Mouse (Mus musculus): ENCODE data around the gene Il17re. TPM values are rescaled to one million over a fixed set of nuclear protein-coding genes. Genes with fewer than 3 reads are reported as not detected.
A peak's percentile ranks its signal among the peaks of the same experiment; 100 is the strongest.

Il17re gene
- total RNA-seq, 2 experiments from 2014 or later = 0.55 to 0.66 TPM

DNA sequence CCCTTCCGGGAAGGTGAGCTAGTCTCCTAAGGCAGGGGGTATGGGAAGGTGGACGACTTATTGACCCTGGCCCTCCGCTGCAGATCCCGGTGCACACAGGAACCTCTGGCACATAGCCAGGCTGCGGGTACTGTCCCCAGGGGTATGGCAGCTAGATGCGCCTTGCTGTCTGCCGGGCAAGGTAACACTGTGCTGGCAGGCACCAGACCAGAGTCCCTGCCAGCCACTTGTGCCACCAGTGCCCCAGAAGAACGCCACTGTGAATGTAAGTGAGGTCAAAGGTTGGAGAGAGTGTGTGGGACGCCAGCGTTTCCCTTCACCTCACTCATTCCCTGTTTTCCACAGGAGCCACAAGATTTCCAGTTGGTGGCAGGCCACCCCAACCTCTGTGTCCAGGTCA, 20.6 kb downstream of the Il17re start:
- DNase-seq (ENCODE audit: extremely low spot score in 1 of 2, low spot score in 2 of 2) = no peak
- intact Hi-C loops (cut with DNase I) = no loop called here

DNA sequence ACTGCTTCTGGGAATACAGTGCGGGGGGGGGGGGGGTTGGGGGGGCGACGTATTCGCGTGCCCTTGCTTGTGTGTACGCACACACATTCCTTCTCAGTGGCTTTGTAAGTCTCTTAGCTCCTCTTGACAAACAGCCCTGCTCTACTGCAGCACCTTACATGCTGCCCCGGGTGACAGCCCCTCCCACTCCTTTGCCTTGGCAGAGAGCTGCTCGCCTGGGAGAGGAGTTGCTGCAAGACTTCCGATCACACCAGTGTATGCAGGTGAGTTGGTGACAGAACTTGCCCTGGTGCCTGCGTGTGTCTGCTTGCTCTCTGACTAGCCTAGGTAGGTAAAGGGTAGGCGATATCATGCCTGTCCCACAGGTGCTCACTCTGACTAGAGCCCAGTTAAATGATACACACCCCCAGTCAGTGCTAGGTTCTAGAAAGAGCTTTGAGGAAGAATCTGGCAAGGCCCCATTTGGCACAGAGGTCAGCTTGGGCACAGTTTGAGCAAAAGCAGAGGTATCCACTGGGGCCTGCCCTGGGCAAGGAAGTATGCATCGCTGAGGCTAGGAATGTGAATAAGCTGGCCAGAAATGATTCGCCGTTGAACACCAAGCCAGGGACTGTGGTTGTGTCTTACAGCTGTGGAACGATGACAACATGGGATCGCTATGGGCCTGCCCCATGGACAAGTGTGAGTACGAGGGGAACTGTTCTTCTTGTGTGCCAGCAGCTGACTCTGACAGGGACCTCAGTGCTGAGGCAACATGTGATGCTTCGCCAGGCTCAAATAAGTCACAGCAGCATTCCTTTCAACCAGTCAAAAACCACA, 22.5 kb downstream of the Il17re start:
- intact Hi-C loops (cut with DNase I) = no loop called here
- DNase-seq (ENCODE audit: extremely low spot score in 1 of 2, low spot score in 2 of 2) = no peak

- intact Hi-C loops (cut with DNase I) = no loop called here
- peak in 1 of 2 experiments; percentile 72 for DNase-seq (ENCODE audit: extremely low spot score in 1 of 2, low spot score in 2 of 2)
These were observed 24.3 kb downstream of the Il17re start for GRCm38 (mm10) chr6:113482477-113483099.

- intact Hi-C loops (cut with DNase I) = no loop called here
- peak; percentile 94 to 97 for DNase-seq (ENCODE audit: extremely low spot score in 1 of 2, low spot score in 2 of 2)
These were observed 24.9 kb downstream of the Il17re start, which contains the start of gene Creld1 for GRCm38 (mm10) chr6:113483100-113483615. Gene Creld1 (plus strand): TSS chr6:113483297.

- intact Hi-C loops (cut with DNase I) = no loop called here
- DNase-seq (ENCODE audit: extremely low spot score in 1 of 2, low spot score in 2 of 2) = no peak
These were observed 25.4 kb downstream of the Il17re start for GRCm38 (mm10) chr6:113483729-113484128.

DNA sequence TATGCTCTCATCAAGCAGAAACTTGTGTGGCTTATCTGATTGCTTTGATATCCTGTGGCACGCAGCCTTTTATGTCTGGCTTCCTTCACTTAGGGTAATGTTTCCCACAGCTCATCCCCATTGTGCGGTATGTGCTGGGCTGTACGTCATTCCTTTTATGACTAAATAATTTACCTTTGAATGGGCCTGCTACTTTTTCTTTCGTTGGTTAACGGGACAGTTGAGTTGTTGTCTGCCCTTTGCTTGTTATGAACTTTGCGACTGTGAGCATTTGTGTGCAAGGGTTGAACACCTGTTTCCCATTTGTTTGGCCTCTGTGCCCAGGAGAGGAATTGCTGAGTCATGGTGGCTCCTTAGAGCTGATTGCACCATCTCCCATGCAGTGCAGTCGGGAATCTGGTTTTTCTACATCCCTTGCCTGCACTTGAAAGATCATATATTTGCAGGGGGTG, 28.9 kb downstream of the Il17re start:
- DNase-seq (ENCODE audit: extremely low spot score in 1 of 2, low spot score in 2 of 2) = no peak
- intact Hi-C loops (cut with DNase I) = no loop called here

DNA sequence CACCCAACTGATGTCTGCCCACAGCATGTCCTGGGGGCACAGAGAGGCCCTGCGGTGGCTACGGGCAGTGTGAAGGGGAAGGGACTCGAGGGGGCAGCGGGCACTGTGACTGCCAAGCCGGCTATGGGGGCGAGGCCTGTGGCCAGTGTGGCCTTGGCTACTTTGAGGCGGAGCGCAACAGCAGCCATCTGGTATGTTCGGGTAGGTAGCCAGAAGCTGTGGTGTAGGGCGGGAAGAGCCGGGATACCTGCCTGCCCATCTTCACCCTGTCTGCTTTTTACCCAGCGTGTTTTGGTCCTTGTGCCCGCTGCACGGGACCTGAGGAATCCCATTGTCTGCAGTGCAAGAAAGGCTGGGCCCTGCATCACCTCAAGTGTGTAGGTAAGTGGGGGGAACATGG, 31.1 kb downstream of the Il17re start:
- DNase-seq (ENCODE audit: extremely low spot score in 1 of 2, low spot score in 2 of 2) = no peak
- intact Hi-C loops (cut with DNase I) = no loop called here

GRCm38 (mm10) chr6:113492101-113492864, 34.0 kb downstream of the Il17re start:
- intact Hi-C loops (cut with DNase I) = no loop called here

DNA sequence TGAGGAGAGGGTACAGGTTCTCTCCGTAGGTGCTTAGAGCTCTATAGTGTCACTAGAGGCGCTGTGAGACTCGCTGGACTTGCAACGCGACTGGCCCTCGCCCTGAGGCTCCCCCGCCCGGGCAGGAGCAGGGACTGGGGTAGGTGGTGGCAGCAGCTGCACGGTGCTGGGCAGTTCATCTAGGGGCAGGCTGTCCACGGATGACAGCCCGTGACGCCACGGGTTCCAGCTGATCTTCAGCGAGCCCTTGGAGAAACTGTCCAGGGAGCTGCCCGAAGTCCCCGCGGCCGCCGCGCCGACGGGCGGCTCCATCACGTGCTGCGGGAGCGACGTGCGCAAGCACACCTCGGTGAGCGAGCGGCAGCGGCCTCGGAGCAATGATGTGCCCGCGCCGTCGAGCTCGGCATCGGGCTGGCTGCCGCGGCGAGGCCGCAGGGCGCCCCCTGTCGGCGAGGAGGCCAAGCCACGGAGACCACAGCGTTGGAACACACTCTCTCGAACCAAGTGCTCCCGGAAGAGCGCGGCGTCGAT, 36.0 kb downstream of the Il17re start:
- intact Hi-C loops (cut with DNase I) = no loop called here
- peak; percentile 52 to 90 for DNase-seq (ENCODE audit: extremely low spot score in 1 of 2, low spot score in 2 of 2)

More at GRCm38 (mm10) chr6:113492101-113492864, 34.0 kb downstream of the Il17re start:
- no peak for DNase-seq (ENCODE audit: extremely low spot score in 1 of 2, low spot score in 2 of 2)

GRCm38 (mm10) chr6:113495071-113495675, 36.9 kb downstream of the Il17re start:
- DNase-seq (ENCODE audit: extremely low spot score in 1 of 2, low spot score in 2 of 2) = no peak
- intact Hi-C loops (cut with DNase I) = no loop called here

DNA sequence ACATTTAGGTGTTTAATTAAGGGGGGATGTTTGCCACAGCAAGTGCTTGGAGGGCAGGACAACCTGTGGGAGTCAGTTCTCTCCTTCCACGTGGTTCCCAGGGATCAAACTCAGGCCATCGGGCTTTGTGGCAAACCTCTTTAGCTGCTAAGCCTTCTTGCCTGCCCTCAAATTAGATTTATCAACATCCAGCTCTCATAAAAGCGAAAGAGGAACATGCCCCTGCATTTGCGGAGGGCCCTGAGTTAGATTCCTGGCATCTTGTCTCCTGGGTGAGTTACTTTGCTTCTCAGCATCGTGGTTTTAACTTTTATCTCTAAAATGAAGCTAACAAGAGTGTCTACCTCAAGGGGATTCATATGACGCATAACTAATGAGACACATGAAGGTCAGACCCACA, 41.1 kb downstream of the Il17re start:
- intact Hi-C loops (cut with DNase I) = no loop called here
- no peak for DNase-seq (ENCODE audit: extremely low spot score in 1 of 2, low spot score in 2 of 2)

DNA sequence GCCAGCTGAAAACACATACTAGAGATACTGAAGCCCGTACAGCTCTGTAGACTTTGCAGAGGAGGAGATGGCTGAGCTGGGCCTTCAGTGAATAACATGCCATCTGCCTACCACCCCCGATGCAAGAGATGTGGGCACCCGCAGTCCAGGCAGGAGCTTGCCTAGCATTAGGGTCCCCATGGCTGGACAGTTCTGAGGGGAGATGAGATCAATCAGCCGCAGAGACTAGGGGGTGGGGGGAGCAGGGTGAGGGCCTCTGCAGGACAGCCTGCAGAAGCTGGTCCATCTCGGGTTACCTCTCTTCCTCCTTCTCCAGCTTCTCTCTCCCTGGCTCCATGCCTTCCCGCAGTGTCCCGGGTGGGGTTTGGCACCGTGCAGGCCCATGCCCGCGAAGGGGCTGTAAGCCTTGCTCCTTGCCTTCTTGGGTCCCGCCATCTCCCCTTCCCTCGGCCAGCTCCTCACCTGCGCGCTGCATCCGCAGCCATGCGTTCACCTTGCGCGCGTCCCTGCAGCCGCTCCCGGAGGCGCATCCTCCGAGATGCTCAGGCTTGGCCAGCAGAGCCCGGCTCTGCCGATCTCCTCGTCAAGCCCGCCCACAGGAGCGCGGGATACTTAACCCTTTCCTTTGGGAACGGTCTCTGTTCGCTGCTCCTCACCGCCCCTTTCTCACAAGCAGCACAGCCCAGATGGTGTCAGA, 43.3 kb downstream of the Il17re start, which contains the start of gene Prrt3:
TSS of gene Prrt3 (minus strand) at position 544 of the 697 bp plus-strand sequence.
- DNase-seq (ENCODE audit: extremely low spot score in 1 of 2, low spot score in 2 of 2) = peak; percentile 59 to 80
- intact Hi-C loops (cut with DNase I) = loop anchor here (5.0 kb wide), 1 partner anchor 106 kb away; no protein-coding TSS in a partner anchor

DNA sequence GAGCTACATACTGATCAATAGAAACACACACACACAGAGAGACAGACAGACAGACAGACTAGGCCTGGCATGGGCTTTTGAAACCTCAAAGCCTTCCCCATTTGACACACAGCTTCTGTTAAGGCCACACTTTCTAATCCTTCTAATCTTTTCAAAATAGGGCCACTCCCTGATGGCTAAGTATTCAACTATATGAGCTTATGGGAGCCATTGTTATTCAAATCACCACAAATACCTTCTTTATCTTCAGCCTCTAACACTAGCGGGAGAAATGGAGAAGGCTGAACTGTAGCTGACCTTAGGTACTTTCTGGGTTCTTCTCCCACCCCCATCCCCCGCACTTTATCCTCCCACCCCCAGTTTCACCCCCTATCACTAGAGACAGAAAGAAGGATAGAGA, 44.5 kb downstream of the Il17re start:
- DNase-seq (ENCODE audit: extremely low spot score in 1 of 2, low spot score in 2 of 2) = no peak
- intact Hi-C loops (cut with DNase I) = loop anchor here (5.0 kb wide), 1 partner anchor 104 kb away; no protein-coding TSS in a partner anchor

DNA sequence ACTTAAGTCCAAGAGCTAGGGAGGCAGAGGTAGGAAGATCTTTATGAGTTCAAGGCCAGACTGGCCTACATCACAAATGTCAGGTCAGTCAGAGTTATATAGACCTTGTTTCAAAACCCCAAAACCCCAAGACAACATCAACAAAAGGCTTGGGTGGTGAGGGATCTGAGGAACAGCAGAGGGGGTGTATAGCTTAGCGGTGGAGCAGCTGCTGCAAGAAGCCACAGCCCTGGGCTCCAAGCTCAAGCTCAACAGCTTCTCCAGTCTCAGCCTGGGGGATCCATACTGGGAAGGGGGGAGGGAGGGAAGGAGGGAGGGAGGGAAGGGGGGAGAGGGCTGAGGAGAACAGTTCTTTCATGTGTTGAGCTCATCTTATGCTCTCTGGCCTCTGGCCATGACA, 47.4 kb downstream of the Il17re start:
- intact Hi-C loops (cut with DNase I) = no loop called here
- no peak for DNase-seq (ENCODE audit: extremely low spot score in 1 of 2, low spot score in 2 of 2)

- DNase-seq (ENCODE audit: extremely low spot score in 1 of 2, low spot score in 2 of 2) = no peak
- intact Hi-C loops (cut with DNase I) = no loop called here
These were observed 48.8 kb downstream of the Il17re start for GRCm38 (mm10) chr6:113507130-113507529.

GRCm38 (mm10) chr6:113508272-113508946, 50.1 kb downstream of the Il17re start:
- DNase-seq (ENCODE audit: extremely low spot score in 1 of 2, low spot score in 2 of 2) = peak in 1 of 2 experiments; percentile 62
- intact Hi-C loops (cut with DNase I) = no loop called here

DNA sequence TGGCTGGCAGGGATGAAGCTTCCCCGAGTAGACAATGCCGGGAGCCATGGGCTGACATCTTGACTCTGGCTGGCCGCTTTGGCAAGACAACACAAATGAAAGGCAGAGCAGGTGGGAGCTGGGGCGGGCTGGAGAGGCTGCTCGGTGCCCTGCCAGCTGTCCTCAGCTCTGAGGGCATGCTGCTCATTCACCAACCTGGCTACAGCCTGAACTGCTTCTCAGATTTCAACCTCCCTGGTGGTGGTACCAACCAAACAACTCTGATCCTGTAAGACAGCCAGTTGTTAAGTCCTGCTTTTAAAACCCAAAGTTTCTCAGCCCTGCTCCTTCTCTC, 50.6 kb downstream of the Il17re start:
- intact Hi-C loops (cut with DNase I) = no loop called here
- DNase-seq (ENCODE audit: extremely low spot score in 1 of 2, low spot score in 2 of 2) = no peak

Measured in left cerebral cortex, postnatal 10 days (tissue).